Mouse (Mus musculus) gastrocnemius, adult 2 months (tissue): ENCODE measurements around the gene Llph. TPM values are rescaled to one million over a fixed set of nuclear protein-coding genes. Genes with fewer than 3 reads are reported as not detected.

ENCODE experiments used
- DNase-seq: peaks from one replicate; pipeline ENCODE4 v3.0.0; 2022
- H3K27ac ChIP-seq: fragments of 200-600 bp; 2 replicates; pipeline ENCODE4 v1.8.1; 2022; ENCODE audit warnings: mild to moderate bottlenecking
- H3K4me3 ChIP-seq: fragments of 200-600 bp; 2 replicates; pipeline ENCODE4 v1.8.1; 2022; ENCODE audit warnings: mild to moderate bottlenecking, moderate library complexity
- CTCF ChIP-seq: fragments of 200-600 bp; IDR thresholded peaks from 2 replicates; pipeline ENCODE4 v1.8.1; 2022; ENCODE audit warnings: antibody characterized with exemption, mild to moderate bottlenecking, moderate library complexity
- intact Hi-C: fragments of 180-260 bp; cut with DNase I; formaldehyde crosslinking; loops from one replicate; pipeline ENCODE4 v1.15.1; 2025
- total RNA-seq, 2 experiments: library from RNA; stranded (reverse); gene quantifications; 2 replicates each; pipeline ENCODE4 v1.2.3; 2021

The Llph gene
- total RNA-seq, 2 experiments from 2014 or later, result 17.0 to 17.2 TPM

DNA sequence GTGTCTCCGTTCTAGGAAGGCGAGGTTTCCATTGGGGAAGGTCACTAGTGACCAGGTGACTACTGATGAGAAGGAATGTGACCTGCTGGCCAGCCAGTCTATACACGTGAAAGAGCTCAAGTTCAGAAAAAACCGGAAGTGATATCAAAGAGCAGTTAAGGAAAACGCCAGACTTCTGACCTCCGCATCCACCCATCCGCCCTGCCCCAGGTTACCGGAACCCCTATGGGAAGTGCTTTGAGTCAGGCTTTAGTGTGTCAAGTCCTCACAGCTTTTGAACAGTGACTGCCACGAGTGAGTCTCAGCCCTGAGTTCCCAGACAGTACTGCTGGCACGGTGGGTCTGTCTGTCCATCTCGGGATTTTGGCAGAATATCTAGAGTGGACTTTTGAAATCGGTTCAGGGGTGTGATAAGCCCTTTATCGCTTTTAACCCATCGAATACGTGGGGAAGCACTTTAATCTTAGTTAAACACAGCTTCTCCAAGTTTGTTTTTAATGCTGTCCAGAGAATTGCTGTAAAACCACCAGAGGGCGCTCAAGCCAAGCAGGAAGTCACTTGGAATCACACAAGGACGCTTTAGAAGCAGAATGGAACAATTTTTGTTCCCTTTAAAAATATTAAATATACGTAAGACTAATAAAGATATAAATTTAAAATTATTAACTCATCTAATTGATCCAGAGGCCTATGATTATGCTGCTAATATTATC is 6.9 kb downstream of the Llph start:
- peak overlapping the region; percentile 43 for H3K27ac ChIP-seq
- peak; percentile 56 for DNase-seq
- intact Hi-C loops, result loop anchor here (5.0 kb wide), 1 partner anchor 433 kb away; no protein-coding TSS in a partner anchor
- peak overlapping the region; percentile 60 for H3K4me3 ChIP-seq
- TF ChIP-seq CTCF, result peak; percentile 85

DNA sequence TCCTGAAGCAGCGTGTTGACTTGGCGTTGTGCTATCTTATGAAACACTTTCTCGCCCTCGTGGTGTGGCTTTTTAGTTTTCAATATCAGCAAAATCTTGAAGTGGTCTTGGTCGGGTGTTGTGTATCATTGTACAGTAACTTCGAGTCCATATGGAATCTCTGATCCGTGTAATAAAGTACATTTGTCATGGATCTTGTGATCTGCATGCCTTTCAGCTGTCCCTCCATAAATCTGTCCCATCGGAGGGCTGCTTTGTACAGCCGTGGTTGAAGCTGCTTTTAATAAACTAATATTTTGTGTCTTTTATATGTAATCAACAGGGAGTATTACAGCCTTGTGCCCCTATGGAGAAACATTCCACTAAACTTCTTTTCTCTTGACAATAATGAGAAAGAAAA is 10.0 kb downstream of the Llph start:
- Histone ChIP-seq H3K27ac (no peak overlapping the region), H3K4me3 (no peak overlapping the region)
- no peak for DNase-seq
- intact Hi-C loops, result no loop called here
- no peak for TF ChIP-seq CTCF

DNA sequence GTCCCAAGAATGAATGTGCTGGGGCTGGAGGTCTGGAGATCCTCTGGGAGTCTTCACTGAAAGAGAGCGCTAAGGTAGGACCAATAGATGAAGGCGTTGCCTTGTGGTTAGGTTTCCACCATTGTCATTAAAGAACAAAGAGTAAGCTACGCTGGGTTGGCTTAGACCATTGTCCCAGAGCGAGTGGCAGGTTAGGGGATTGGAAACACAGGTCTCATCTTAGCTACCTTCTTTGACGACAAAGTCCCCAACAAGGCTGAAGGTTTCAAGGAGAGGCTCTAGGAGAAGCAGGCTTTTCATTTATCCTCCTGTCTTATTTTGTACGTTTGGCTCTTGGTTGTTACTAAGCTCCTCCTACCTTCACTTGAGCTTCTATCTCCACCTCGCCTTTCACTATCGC is 11.4 kb downstream of the Llph start:
- Histone ChIP-seq H3K4me3 (no peak overlapping the region), H3K27ac (no peak overlapping the region)
- intact Hi-C loops, result no loop called here
- no peak for DNase-seq
- TF ChIP-seq CTCF, result no peak

DNA sequence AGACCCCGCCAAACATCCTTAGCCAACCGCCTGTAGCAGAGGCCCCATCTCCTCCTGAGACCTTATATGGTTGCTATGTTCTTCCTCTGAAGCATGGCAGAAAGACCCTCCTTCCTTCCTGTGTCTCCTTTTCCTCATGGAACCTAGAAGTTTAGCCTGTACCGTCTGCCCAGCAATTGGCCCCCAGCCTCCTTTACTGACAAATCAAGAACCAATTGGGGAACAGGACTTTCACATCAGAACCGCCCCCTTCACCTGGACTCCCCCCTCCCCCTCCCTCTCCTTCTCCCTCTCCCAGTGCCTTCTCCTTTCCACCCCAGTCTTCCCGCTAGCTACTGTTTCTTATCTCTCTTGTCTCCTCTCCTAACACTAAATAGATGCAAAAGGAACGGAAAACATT is 12.6 kb downstream of the Llph start:
- intact Hi-C loops, result no loop called here

DNA sequence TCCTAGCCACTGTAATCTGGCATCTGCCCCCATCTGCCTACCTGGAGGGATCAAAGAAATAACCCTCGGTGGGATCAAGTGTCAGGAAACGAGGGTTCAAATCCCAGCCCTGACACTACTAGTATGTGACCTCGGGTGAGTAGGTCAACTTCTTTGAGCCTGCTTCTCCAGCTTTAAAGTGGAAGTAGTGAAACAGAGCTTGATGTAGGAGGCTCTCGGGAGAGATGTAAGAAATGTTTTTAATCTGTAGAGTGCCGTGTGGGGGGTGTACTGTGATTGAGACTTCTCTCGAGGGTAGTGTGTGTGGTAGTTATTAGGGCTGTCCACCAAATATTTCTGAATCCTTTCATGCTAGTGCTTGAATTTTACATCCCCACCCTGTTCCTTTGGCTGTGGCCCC is 15.6 kb downstream of the Llph start:
- intact Hi-C loops, result no loop called here
- no peak overlapping the region for H3K27ac ChIP-seq
- no peak for DNase-seq
- no peak for TF ChIP-seq CTCF
- H3K4me3 ChIP-seq, result no peak overlapping the region

More for the DNA sequence above, 12.6 kb downstream of the Llph start:
- DNase-seq, result no peak
- Histone ChIP-seq H3K4me3 (no peak overlapping the region), H3K27ac (no peak overlapping the region)
- TF ChIP-seq CTCF, result no peak

DNA sequence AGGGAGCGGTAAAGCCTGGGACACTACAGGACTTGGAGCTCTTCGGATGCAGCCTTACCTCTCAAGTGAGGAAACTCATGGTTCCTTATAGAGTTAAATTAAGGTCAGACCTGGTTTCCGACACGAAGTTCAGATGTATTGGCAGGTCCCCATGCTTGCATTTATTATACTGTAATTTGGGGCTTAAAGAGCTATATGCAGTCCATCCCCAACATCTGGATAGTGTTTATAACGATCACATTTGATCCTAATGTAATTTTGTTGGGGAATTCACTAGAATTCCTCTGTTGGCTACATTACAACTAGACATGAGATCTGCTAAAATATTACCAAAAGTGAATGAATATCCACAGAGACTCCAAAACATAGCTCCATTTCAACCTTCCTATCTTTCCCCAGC is 18.8 kb downstream of the Llph start:
- DNase-seq, result no peak
- intact Hi-C loops, result no loop called here
- H3K4me3 ChIP-seq, result no peak overlapping the region
- no peak for TF ChIP-seq CTCF
- H3K27ac ChIP-seq, result no peak overlapping the region

DNA sequence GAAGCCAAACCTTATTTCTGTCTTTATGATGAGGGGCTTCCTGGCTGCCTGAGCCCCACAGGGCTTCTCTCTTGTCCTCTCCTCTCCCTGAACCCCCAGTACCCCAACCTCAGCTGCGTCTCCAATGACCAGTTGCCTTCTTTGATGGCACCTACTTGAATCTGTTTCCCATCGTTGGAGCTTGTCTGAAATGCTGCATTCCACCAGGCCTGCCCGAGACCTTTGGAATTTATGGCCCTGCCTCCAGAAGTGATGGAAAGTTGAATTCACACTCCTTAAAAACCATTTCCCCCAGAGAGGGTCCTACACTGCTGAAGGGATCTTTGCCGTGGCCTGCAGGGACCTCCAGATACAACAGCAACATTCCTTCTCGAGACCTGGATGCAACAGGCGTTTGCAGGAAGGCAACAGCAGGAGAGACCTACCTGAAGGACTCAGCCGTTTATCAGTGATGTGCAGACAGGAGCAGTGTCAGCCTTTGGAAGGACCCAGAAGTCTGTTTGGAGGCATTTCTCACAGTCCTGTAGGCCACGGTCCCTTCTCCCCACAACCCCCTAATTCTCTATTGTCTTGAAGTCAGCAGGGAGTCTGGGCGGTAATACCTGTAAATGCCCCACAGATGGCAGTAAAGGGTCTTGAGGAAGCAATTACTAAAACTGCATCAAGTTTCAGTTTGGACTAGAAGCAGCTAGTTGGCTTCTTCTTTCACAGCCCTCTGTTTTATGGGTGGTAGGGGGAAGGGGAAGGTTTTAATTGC is 20.3 kb downstream of the Llph start:
- Histone ChIP-seq H3K27ac (no peak overlapping the region), H3K4me3 (no peak overlapping the region)
- TF ChIP-seq CTCF, result peak; percentile 70
- peak; percentile 22 for DNase-seq
- intact Hi-C loops, result no loop called here

DNA sequence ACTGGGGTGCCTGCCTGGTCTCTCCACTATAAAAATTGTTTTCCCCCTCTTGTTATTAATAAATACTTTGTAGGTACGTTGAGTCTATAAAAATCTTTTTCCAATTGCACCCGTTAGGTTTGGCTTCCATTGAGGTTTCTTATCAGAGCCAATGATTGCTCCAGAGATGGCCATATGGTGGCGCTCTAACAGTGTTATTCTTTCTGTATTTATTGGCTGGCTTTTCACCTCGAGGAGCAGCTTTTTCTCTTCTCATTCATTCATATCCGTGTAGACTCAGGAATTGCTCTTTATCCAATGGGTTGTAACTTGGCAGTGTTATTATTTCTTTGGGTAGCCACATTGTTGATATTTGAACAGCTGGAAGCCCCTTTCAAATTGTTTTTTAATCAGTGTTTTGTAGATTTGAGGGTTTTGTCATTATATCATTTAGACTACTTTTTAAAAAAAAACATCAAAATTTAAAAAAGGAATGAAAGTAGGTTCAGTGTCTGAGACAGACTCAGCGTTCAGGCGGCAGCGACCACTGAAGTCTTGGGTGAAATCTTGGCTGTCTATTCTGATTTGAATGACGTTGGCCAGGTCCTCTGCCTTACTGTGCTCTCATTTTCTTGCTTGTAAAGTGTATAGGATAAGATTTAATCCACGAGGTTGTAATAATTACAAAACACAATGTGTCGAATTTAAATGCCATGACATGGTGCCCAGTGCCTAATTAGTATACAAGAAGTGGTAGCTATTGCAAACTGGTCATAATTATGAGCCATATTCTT is 24.2 kb downstream of the Llph start:
- Histone ChIP-seq H3K4me3 (no peak overlapping the region), H3K27ac (no peak overlapping the region)
- DNase-seq, result no peak
- TF ChIP-seq CTCF, result peak; percentile 17; the same call in 1 of the 2 replicates
- intact Hi-C loops, result no loop called here

DNA sequence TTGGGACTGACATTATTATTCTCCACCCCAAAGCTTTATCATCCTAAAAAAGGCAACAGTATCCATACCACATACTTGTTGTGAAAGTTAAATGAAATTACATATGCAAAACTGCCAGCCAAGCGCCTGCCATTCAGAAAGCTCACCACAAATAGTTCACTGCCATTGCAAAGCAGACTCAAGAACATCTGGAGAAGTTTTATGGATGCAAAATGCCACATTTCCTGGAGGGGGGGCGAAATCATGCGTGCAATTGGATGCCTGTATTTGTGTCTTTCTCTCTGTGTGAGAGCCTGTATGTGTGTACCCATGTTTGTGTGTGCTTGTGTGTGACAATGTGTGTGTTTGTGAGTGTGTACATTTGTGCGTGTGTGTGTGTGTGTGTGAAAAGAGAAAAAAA is 24.9 kb downstream of the Llph start:
- Histone ChIP-seq H3K27ac (no peak overlapping the region), H3K4me3 (no peak overlapping the region)
- no peak for TF ChIP-seq CTCF
- DNase-seq, result no peak
- intact Hi-C loops, result no loop called here

DNA sequence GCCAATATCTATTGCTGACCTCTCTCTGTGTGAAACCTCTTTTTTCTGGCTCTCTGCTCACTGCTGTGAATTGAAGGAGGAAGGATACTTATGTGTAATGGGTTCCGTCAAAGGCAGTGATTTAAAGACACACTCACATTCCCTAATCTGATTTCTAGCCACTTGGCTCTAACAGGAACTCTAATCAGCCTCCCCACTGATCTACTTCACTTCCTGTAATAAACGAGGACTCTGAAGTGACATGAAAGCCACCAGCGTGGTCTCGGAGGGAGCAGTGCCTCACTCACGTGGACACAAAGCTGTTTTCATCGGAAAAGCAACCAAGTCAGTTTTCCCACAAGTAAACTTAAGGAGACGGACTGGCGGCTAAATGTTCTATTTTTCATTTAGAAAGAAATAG is 25.9 kb downstream of the Llph start:
- Histone ChIP-seq H3K4me3 (no peak overlapping the region), H3K27ac (no peak overlapping the region)
- no peak for TF ChIP-seq CTCF
- intact Hi-C loops, result no loop called here
- DNase-seq, result no peak

DNA sequence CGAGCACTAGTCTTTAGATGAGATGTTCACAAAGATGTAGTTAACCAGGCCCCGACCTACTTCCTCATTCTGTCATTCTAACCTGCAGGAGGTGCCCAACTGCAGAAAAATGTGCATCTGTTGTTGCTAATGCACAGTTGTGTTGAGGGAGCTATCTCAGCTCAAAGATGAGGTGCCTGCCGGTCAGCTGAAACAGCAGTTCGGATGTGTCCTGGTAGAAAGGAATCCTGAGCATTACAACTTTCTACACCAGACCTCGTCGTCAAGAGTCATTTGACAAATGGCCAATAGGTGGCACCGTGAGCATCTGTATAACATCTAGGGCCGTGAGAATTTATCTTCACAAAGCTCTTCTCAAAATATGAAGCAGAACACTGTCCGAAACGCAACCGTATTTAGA is 30.4 kb downstream of the Llph start:
- TF ChIP-seq CTCF, result peak; percentile 57
- peak; percentile 27 for DNase-seq
- no peak overlapping the region for H3K4me3 ChIP-seq
- intact Hi-C loops, result no loop called here
- H3K27ac ChIP-seq, result no peak overlapping the region

DNA sequence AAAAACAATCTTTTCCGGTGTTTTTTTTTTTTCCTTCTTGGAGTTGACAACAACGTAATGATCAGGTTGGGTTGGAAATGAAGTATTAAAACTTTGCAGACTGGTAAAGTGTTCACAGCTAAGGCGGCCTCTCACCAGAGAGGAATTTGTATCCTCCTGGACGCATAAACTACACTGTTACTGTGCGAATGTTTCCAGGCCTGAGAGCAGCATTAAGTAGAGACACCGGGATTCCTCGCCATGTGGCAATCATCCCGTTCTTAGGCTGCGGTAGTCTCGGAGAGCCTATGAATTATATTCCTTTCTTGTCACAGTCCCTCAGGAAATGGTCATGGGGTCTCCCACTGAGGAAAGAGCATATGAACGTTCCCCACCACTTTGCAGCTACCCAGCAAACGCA is 40.9 kb downstream of the Llph start:
- TF ChIP-seq CTCF, result no peak
- H3K27ac ChIP-seq, result no peak overlapping the region
- H3K4me3 ChIP-seq, result no peak overlapping the region
- intact Hi-C loops, result loop anchor here (2.0 kb wide), 1 partner anchor 19 kb away; no protein-coding TSS in a partner anchor
- DNase-seq, result no peak

DNA sequence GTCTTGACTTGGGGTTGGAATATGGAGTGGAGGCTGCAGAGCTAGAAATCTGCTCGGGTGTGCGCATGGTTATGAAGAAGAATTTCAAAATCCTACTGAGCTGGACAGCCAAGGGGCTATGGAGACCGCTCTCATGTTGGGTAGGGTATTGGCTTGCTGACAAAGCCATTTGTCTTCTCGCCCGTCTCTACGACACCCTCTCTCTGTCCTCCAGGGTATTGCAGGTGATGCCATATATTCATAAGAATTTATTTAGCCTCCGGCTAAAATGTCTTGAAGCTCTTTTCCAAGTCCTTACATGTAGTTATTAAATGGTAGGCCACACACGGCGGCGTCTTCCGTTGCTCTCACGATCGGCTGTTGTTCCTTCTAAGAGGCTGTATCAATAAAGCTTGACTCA is 43.1 kb downstream of the Llph start:
- Histone ChIP-seq H3K27ac (no peak overlapping the region), H3K4me3 (no peak overlapping the region)
- intact Hi-C loops, result loop anchor here (2.0 kb wide), 1 partner anchor 21 kb away; no protein-coding TSS in a partner anchor
- TF ChIP-seq CTCF, result peak; percentile 17; the same call in 1 of the 2 replicates
- DNase-seq, result no peak
